Mouse (Mus musculus) intestine, postnatal 0 days (tissue): ENCODE results near the gene Map3k20. TPM values are rescaled to one million over a fixed set of nuclear protein-coding genes. Genes with fewer than 3 reads are reported as not detected.

Experiments used
- ATAC-seq: fragments of 200-750 bp; cut with Nextera tagmentation; 2 replicates; pipeline ENCODE4 v1.8.0; 2017; ENCODE audit warnings: mild to moderate bottlenecking, moderate TSS enrichment, moderate library complexity
- H3K27ac ChIP-seq: fragments of 300-500 bp; sonication (generic); 2 replicates; pipeline ENCODE4 v1.5.1; 2014; ENCODE audit warnings: mild to moderate bottlenecking, low read depth, low read length, moderate library complexity
- H3K27me3 ChIP-seq: fragments of 300-500 bp; sonication (generic); replicated peaks from 2 replicates; pipeline ENCODE4 v1.6.1; 2014; ENCODE audit warnings: low read length, mixed read lengths; ENCODE audit not compliant: control insufficient read depth, insufficient read depth
- H3K36me3 ChIP-seq: fragments of 300-500 bp; sonication (generic); 2 replicates; pipeline ENCODE4 v1.6.1; 2014; ENCODE audit warnings: mild to moderate bottlenecking, moderate library complexity; ENCODE audit not compliant: control insufficient read depth, insufficient read depth
- H3K4me1 ChIP-seq: fragments of 300-500 bp; sonication (generic); replicated peaks from 2 replicates; pipeline ENCODE4 v1.6.1; 2014; ENCODE audit warnings: antibody characterized with exemption, low read length, mixed read lengths; ENCODE audit not compliant: control insufficient read depth, insufficient read depth
- H3K4me2 ChIP-seq: fragments of 300-500 bp; sonication (generic); replicated peaks from 2 replicates; pipeline ENCODE4 v1.6.1; 2014; ENCODE audit warnings: low read depth, mild to moderate bottlenecking, moderate library complexity
- H3K4me3 ChIP-seq: fragments of 300-500 bp; sonication (generic); 2 replicates; pipeline ENCODE4 v1.5.1; 2014; ENCODE audit warnings: low read depth, low read length
- H3K9ac ChIP-seq: fragments of 300-500 bp; sonication (generic); 2 replicates; pipeline ENCODE4 v1.6.1; 2014; ENCODE audit warnings: mild to moderate bottlenecking, low read depth, low read length
- H3K9me3 ChIP-seq: fragments of 300-500 bp; sonication (generic); 2 replicates; pipeline ENCODE4 v1.6.1; 2016; ENCODE audit warnings: mixed run types; ENCODE audit not compliant: control insufficient read depth
- CTCF ChIP-seq: sonication (generic); IDR thresholded peaks from 2 replicates; pipeline ENCODE4 v1.5.1; 2016; ENCODE audit warnings: low read depth, mild to moderate bottlenecking, control low read depth, antibody characterized with exemption, moderate library complexity
- WGBS: fragments of 180-500 bp; shearing (Covaris S2); extraction: QIAGEN DNeasy Blood & Tissue Kit; methylation state at CpG from one replicate; pipeline ENCODE4 v1.1.7; 2014; 5-methylcytosine and 5-hydroxymethylcytosine counted together
- polyA plus RNA-seq: library from polyadenylated mRNA; unstranded; fragments of >200 nt; fragmentation: Nextera tagmentation; extraction: Ambion mirVana; gene quantifications from 2 replicates; pipeline ENCODE4 v1.2.1, GENCODE M21; 2015

Gene Map3k20
- polyA plus RNA-seq, result 9.0 and 9.6 TPM in 2 replicates

GRCm38 (mm10) chr2:72285256-72285887, at the start of gene Map3k20:
Gene Map3k20 (plus strand): TSS chr2:72285637.
- Histone ChIP-seq H3K9me3 (no peaks in the 10 kb centered on the region), H3K4me3 (peak within 1 kb of the TSS; percentile 93), H3K4me1 (0 out of 2 replicates have a peak, but pooled peaks cover 8% of the 10 kb centered on the region), H3K27me3 (no peaks in the 10 kb centered on the region), H3K9ac (peak within 1 kb of the TSS; percentile 98), H3K36me3 (no peaks in the 10 kb centered on the region), H3K4me2 (peak within 1 kb of the TSS; percentile 78), H3K27ac (peak within 1 kb of the TSS; percentile 86)
- TF ChIP-seq CTCF, result peak; percentile 75
- WGBS, result 3% methylated on average over 45 of the region's 50 CpGs
- peak; percentile 84 for ATAC-seq

GRCm38 (mm10) chr2:72238421-72238820, 47.0 kb upstream of the Map3k20 start:
- no peaks in the 10 kb centered on the region for H3K4me1 ChIP-seq
- no peak overlapping the region for H3K4me3 ChIP-seq
- no peak for ATAC-seq
- 89% methylated on average over 2 of the region's 2 CpGs for WGBS
- no peak overlapping the region for H3K4me2 ChIP-seq
- H3K36me3 ChIP-seq, result no peaks in the 10 kb centered on the region
- TF ChIP-seq CTCF, result no peak
- no peak overlapping the region for H3K27ac ChIP-seq
- H3K9ac ChIP-seq, result no peak overlapping the region
- no peaks in the 10 kb centered on the region for H3K27me3 ChIP-seq
- H3K9me3 ChIP-seq, result no peaks in the 10 kb centered on the region

GRCm38 (mm10) chr2:72238925-72239324, 46.5 kb upstream of the Map3k20 start:
- H3K4me1 ChIP-seq, result no peaks in the 10 kb centered on the region
- no peaks in the 10 kb centered on the region for H3K36me3 ChIP-seq
- no peaks in the 10 kb centered on the region for H3K27me3 ChIP-seq
- no peak for TF ChIP-seq CTCF
- H3K9ac ChIP-seq, result no peak overlapping the region
- 82% methylated on average over 11 of the region's 11 CpGs for WGBS
- no peak overlapping the region for H3K27ac ChIP-seq
- no peak for ATAC-seq
- H3K4me2 ChIP-seq, result no peak overlapping the region
- no peaks in the 10 kb centered on the region for H3K9me3 ChIP-seq
- no peak overlapping the region for H3K4me3 ChIP-seq

- no peak overlapping the region for H3K27ac ChIP-seq
- H3K9ac ChIP-seq, result no peak overlapping the region
- H3K9me3 ChIP-seq, result no peaks in the 10 kb centered on the region
- TF ChIP-seq CTCF, result no peak
- no peaks in the 10 kb centered on the region for H3K36me3 ChIP-seq
- H3K4me2 ChIP-seq, result no peak overlapping the region
- WGBS, result 81% methylated on average over 8 of the region's 8 CpGs
- H3K4me1 ChIP-seq, result no peaks in the 10 kb centered on the region
- no peak overlapping the region for H3K4me3 ChIP-seq
- no peak for ATAC-seq
- H3K27me3 ChIP-seq, result no peaks in the 10 kb centered on the region
These were observed 46.0 kb upstream of the Map3k20 start for GRCm38 (mm10) chr2:72239456-72239855.

GRCm38 (mm10) chr2:72239993-72240392, 45.4 kb upstream of the Map3k20 start:
- ATAC-seq, result no peak
- H3K4me3 ChIP-seq, result no peak overlapping the region
- H3K27me3 ChIP-seq, result no peaks in the 10 kb centered on the region
- H3K4me2 ChIP-seq, result no peak overlapping the region
- no peaks in the 10 kb centered on the region for H3K9me3 ChIP-seq
- no peaks in the 10 kb centered on the region for H3K4me1 ChIP-seq
- no peaks in the 10 kb centered on the region for H3K36me3 ChIP-seq
- 71% methylated on average over 7 of the region's 7 CpGs for WGBS
- TF ChIP-seq CTCF, result no peak
- H3K9ac ChIP-seq, result no peak overlapping the region
- H3K27ac ChIP-seq, result no peak overlapping the region

- Histone ChIP-seq H3K4me2 (no peak overlapping the region), H3K4me3 (no peak overlapping the region), H3K4me1 (no peaks in the 10 kb centered on the region), H3K27me3 (no peaks in the 10 kb centered on the region), H3K9me3 (no peaks in the 10 kb centered on the region), H3K36me3 (no peaks in the 10 kb centered on the region; the same call in 1 of the 2 replicates), H3K27ac (no peak overlapping the region), H3K9ac (no peak overlapping the region)
- TF ChIP-seq CTCF, result no peak
- no peak for ATAC-seq
- 87% methylated on average over 7 of the region's 7 CpGs for WGBS
These were observed 44.7 kb upstream of the Map3k20 start for GRCm38 (mm10) chr2:72240691-72241090.
